Mouse (Mus musculus) heart, embryonic 15.5 days (tissue): ENCODE results near the gene Pole2. TPM values are rescaled to one million over a fixed set of nuclear protein-coding genes. Genes with fewer than 3 reads are reported as not detected.

Source experiments
- ATAC-seq: fragments of 200-750 bp; cut with Nextera tagmentation; replicated peaks from 2 replicates; pipeline ENCODE4 v1.8.0; 2017; ENCODE audit warnings: low read depth, moderate TSS enrichment; ENCODE audit not compliant: insufficient number of reproducible peaks, insufficient read depth, low FRiP score
- H3K27ac ChIP-seq: fragments of 300-500 bp; sonication (generic); 2 replicates; pipeline ENCODE4 v1.5.1; 2015; ENCODE audit warnings: mild to moderate bottlenecking, inconsistent platforms
- H3K27me3 ChIP-seq: fragments of 300-500 bp; sonication (generic); 2 replicates; pipeline ENCODE4 v1.6.1; 2015; ENCODE audit warnings: inconsistent platforms
- H3K36me3 ChIP-seq: fragments of 300-500 bp; sonication (generic); 2 replicates; pipeline ENCODE4 v1.6.1; 2015; ENCODE audit warnings: mild to moderate bottlenecking, inconsistent platforms
- H3K4me1 ChIP-seq: fragments of 300-500 bp; sonication (generic); replicated peaks from 2 replicates; pipeline ENCODE4 v1.6.1; 2015; ENCODE audit warnings: inconsistent platforms
- H3K4me2 ChIP-seq: fragments of 300-500 bp; sonication (generic); 2 replicates; pipeline ENCODE4 v1.6.1; 2015; ENCODE audit warnings: inconsistent platforms, mild to moderate bottlenecking, moderate library complexity
- H3K4me3 ChIP-seq: fragments of 300-500 bp; sonication (generic); 2 replicates; pipeline ENCODE4 v1.5.1; 2015; ENCODE audit warnings: mild to moderate bottlenecking, inconsistent platforms
- H3K9ac ChIP-seq: fragments of 300-500 bp; sonication (generic); 2 replicates; pipeline ENCODE4 v1.6.1; 2015; ENCODE audit warnings: mild to moderate bottlenecking, inconsistent platforms
- H3K9me3 ChIP-seq: fragments of 300-500 bp; sonication (generic); replicated peaks from 2 replicates; pipeline ENCODE4 v1.6.1; 2016; ENCODE audit warnings: inconsistent platforms
- WGBS: fragments of 180-500 bp; shearing (Covaris S2); methylation state at CpG from one replicate; pipeline ENCODE4 v1.1.7; 2015; ENCODE audit warnings: mixed read lengths; 5-methylcytosine and 5-hydroxymethylcytosine counted together
- polyA plus RNA-seq: library from polyadenylated mRNA; unstranded; fragments of >200 nt; fragmentation: Nextera tagmentation; extraction: Ambion mirVana; gene quantifications from 2 replicates; pipeline ENCODE4 v1.2.1, GENCODE M21; 2015

The Pole2 gene
- polyA plus RNA-seq, 1 experiment from 2014 or later: 12.7 TPM

DNA sequence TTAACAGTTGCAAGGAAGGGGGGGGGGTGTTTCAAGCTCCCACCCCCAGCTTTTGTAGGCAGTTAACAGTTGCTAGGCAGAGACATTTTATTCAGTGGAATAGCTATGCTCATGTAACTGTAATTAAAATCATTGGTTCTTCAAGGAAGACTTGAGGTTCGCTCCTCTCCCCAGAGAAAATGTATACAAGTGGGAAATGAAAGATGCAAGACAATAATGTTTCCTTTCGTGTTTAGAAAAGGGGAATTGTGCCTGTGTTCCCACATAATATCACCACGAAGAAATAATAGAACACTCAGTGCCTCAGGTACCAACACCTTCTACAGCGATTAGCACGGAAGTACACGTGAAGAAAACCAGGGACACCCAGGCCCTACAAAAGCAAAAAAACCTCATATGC lies 12.9 kb upstream of the Pole2 start, which contains the start of gene Klhdc1:
Klhdc1 (plus strand) TSS at position 301 of the 400 bp plus-strand sequence.
- no peak for ATAC-seq
- H3K4me3 ChIP-seq: peak within 1 kb of the TSS; percentile 79
- H3K4me2 ChIP-seq: peak within 1 kb of the TSS; percentile 78
- H3K27ac ChIP-seq: peak within 1 kb of the TSS; percentile 88
- H3K9ac ChIP-seq: peak within 1 kb of the TSS; percentile 93
- 67% methylated on average over 6 of the region's 6 CpGs for WGBS
- H3K27me3 ChIP-seq: no peaks in the 10 kb centered on the region
- H3K36me3 ChIP-seq: no peaks in the 10 kb centered on the region
- no peaks in the 10 kb centered on the region for H3K9me3 ChIP-seq
- peaks cover 10% of the 10 kb centered on the region; the same call in 1 of the 2 replicates for H3K4me1 ChIP-seq

DNA sequence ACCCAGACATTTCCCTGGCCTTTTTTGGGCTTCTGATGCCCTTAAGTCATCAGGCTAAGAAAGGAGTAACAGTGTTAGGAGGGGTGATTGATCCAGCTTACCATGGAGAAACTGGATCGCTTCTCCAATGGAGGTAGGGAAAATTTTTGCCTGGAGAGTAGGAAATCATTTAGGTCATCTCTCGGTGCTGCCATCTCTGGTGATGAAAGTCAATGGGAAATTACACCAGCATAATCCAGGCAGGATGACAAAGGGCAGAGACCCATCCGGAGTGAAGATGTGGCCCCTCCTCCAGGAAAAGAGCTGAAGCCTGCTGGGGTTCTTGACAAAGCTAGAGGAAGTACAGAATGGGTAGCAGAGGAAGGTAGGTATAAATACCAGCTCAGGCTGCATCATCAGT lies 10.3 kb upstream of the Pole2 start:
- WGBS: 41% methylated on average over 3 of the region's 3 CpGs
- no peak overlapping the region for H3K27ac ChIP-seq
- peaks cover 10% of the 10 kb centered on the region; the same call in 1 of the 2 replicates for H3K4me1 ChIP-seq
- H3K9me3 ChIP-seq: no peaks in the 10 kb centered on the region
- H3K36me3 ChIP-seq: no peaks in the 10 kb centered on the region
- H3K9ac ChIP-seq: no peak overlapping the region
- no peak for ATAC-seq
- no peak overlapping the region for H3K4me2 ChIP-seq
- no peaks in the 10 kb centered on the region for H3K27me3 ChIP-seq
- H3K4me3 ChIP-seq: no peak overlapping the region

DNA sequence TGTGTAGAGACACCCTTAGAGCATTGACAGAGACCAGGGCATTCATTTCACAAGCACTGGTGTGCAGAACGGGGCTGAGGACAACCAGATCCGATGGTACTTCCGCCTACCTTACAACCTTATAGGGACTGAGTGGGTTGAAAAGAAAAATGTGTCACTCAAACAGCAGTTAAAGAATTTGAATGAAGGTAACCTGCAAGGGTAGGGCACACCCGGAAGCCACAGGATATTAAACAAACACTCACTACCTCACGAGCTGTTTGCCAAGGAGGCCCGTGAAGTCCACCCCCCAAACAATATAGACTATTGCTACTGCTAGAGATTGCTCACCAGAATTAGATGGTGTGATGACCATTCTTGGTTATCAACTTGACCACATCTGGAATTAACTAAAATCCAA lies 7.8 kb upstream of the Pole2 start:
- Histone ChIP-seq H3K4me2 (no peak overlapping the region), H3K4me1 (0 out of 2 replicates have a peak, but pooled peaks cover 3% of the 10 kb centered on the region), H3K27ac (no peak overlapping the region), H3K4me3 (no peak overlapping the region), H3K36me3 (no peaks in the 10 kb centered on the region), H3K27me3 (no peaks in the 10 kb centered on the region), H3K9ac (no peak overlapping the region), H3K9me3 (no peaks in the 10 kb centered on the region)
- 81% methylated on average over 6 of the region's 6 CpGs for WGBS
- no peak for ATAC-seq

DNA sequence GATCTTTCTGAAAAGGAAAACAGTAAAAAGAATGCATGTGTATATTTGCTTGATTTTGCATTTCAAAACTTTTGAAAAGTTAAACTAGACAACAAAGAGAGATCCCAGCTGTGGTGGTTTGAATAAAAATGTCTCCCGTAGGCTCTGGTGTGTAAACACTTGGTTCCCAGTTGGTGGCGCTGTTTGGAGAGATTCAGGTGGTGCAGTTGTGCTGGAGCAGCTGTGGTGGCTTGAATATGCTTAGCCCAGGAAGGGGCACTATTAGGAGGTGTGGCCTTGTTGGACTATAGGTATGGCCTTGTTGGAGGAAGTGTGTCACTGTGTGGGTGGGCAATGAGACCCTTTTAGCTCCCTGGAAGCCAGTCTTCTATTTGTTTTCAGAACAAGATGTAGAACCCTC lies 1.3 kb upstream of the Pole2 start:
- 66% methylated on average over 2 of the region's 2 CpGs for WGBS
- ATAC-seq: no peak

DNA sequence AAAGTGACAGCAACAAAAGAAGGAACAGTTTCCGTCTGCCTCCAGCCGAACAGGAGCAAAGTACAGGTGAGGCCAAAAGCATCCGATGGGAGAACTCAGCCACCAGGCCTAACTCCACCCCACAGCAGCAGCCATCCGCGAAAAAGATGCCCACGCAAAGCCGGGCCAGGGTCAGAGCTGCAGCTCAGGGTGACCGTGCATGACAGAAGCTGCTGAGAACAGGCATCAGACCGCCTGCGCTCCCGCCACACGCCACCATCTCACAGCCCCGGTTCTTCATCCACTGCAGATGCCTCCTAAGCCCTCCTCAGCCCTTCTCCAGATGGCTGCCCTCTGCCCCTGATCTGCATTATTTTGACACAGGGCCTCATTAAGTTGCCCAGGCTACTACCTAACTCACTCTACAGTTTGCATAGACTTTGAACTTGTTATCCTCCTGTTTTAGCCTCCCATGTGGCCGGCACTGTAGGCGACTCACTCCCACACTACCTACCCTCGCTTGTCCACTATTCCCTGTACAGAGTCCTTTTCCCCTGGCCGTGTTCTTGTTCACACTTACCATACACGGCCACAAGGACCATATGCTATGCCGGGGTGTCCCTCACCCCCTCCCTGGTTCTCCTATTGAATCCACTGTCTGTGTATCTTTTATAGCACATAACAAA lies 7.2 kb downstream of the Pole2 start:
- Histone ChIP-seq H3K9me3 (no peaks in the 10 kb centered on the region), H3K27ac (no peak overlapping the region), H3K36me3 (peaks cover 26% of the 10 kb centered on the region), H3K4me1 (no peaks in the 10 kb centered on the region), H3K27me3 (no peaks in the 10 kb centered on the region), H3K9ac (no peak overlapping the region), H3K4me2 (no peak overlapping the region), H3K4me3 (no peak overlapping the region)
- ATAC-seq: no peak
- 87% methylated on average over 19 of the region's 19 CpGs for WGBS

More for the DNA sequence above, 1.3 kb upstream of the Pole2 start:
- no peaks in the 10 kb centered on the region for H3K27me3 ChIP-seq
- H3K9me3 ChIP-seq: no peaks in the 10 kb centered on the region
- H3K9ac ChIP-seq: no peak overlapping the region
- peaks cover 8% of the 10 kb centered on the region; the same call in 1 of the 2 replicates for H3K36me3 ChIP-seq
- no peak overlapping the region for H3K4me2 ChIP-seq
- H3K4me1 ChIP-seq: peaks cover 9% of the 10 kb centered on the region
- no peak overlapping the region for H3K4me3 ChIP-seq
- no peak overlapping the region for H3K27ac ChIP-seq

DNA sequence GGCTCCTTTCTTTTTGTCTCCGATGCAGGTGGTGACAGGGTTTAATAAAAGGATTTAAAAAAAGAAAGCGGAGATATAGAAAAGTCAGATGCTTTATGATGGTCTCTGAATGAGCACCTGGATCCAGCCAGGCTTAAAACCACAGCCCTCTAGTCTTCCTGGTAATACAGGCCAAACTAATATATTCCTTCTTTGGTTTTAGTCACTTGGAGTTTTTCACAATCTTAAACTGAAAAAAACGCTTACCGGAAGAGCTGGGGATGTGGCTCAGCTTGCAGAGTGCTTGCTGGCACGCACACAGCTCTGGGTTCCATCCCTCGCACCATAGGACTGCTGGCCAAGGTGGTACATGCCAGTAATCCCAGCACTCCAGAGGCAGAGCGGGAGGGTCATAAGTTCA lies 11.4 kb downstream of the Pole2 start:
- no peak overlapping the region for H3K4me3 ChIP-seq
- H3K36me3 ChIP-seq: peaks cover 46% of the 10 kb centered on the region
- 85% methylated on average over 7 of the region's 7 CpGs for WGBS

DNA sequence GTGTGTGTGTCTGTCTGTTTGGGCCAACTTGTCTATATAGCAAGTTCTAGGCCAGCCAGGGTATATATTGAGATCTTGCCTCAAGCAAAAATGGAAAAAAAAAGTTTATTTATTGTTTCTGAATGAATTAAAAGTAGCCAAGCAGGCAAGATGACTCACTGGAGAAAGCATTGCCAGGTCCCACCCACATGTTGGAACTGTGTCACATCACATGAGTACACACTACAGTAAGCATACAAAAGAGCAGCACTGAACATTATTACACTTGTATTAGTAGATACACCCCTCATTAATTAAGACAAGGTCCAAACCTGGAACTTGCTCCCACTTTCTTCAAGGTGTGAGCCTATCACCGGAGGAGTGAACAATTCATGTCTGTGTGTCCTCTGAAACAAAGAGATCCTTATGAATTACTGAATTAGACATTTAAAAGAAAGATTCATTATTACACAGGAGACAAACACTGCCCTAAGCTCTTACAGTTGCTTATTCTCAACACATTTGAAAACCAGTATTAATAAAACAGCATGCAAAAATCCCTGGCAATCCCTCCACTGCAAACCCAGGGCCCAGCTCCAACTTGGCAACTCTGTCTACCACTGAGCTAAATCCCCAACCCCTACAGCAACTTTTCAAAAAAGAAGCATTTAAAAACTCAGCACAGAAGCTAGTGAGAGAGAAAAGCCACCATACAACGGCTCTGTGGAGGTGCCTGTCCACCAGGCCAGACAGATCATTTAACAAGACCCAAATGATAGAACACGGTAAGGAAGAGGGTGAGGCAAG lies 12.8 kb downstream of the Pole2 start:
- no peak overlapping the region for H3K27ac ChIP-seq
- no peaks in the 10 kb centered on the region for H3K27me3 ChIP-seq
- 81% methylated on average over 3 of the region's 3 CpGs for WGBS
- no peak overlapping the region for H3K4me2 ChIP-seq
- no peak overlapping the region for H3K9ac ChIP-seq
- H3K4me3 ChIP-seq: no peak overlapping the region
- peaks cover 34% of the 10 kb centered on the region for H3K36me3 ChIP-seq
- H3K4me1 ChIP-seq: peaks cover 5% of the 10 kb centered on the region; the same call in 1 of the 2 replicates
- ATAC-seq: no peak
- H3K9me3 ChIP-seq: no peaks in the 10 kb centered on the region

More for the DNA sequence above, 11.4 kb downstream of the Pole2 start:
- H3K27ac ChIP-seq: no peak overlapping the region
- no peaks in the 10 kb centered on the region for H3K4me1 ChIP-seq
- H3K4me2 ChIP-seq: no peak overlapping the region
- no peak for ATAC-seq
- H3K27me3 ChIP-seq: no peaks in the 10 kb centered on the region
- H3K9me3 ChIP-seq: no peaks in the 10 kb centered on the region
- H3K9ac ChIP-seq: no peak overlapping the region

DNA sequence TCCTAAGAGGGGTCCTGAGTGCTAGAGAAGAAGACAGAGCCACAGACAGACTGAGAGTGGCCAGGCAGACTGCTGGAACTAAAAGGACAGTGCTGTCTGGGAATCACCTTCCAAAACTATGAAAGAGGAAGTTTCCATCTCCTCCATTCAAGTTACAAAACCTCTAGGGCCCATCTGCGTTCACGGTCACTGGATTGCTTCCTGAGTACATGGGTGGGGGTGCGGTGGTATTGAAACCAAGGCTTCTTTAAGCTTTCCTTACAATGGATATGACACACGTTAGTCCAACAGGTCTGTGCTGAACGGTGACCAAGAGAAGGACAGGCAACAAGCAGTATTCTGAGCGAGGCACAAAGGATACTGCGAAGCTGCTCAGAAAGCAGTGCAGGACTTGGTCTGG lies 13.6 kb downstream of the Pole2 start:
- 95% methylated on average over 7 of the region's 7 CpGs for WGBS
- no peak overlapping the region for H3K27ac ChIP-seq
- no peak overlapping the region for H3K4me3 ChIP-seq
- H3K27me3 ChIP-seq: no peaks in the 10 kb centered on the region
- no peak overlapping the region for H3K9ac ChIP-seq
- peaks cover 5% of the 10 kb centered on the region; the same call in 1 of the 2 replicates for H3K4me1 ChIP-seq
- no peak for ATAC-seq
- no peak overlapping the region for H3K4me2 ChIP-seq
- H3K36me3 ChIP-seq: peaks cover 34% of the 10 kb centered on the region
- H3K9me3 ChIP-seq: no peaks in the 10 kb centered on the region

DNA sequence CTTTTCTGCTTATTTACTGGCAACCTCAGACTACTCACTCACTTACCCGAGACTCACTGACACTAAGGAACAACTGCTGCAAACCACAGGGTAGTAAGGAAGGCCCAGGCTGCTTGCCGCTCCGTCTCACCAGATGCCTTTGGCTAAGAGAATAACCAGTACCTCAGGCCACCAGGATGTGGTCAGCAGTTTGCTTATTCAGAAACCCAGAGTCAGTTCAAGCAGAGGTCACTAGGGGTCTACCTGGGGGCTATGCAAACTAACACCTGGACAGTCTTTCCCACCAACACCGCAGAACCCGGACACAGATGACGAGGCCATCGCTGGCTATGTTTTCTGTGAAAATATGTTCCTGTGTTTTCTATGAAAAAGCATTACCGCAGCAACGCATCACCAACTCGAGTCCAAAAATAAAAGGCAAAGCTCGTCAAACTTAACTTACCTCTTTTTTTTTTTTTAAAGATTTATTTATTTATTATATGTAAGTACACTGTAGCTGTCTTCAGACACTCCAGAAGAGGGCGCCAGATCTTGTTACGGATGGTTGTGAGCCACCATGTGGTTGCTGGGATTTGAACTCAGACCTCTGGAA lies 14.7 kb downstream of the Pole2 start:
- Histone ChIP-seq H3K27me3 (no peaks in the 10 kb centered on the region), H3K4me1 (peaks cover 5% of the 10 kb centered on the region; the same call in 1 of the 2 replicates), H3K36me3 (peaks cover 39% of the 10 kb centered on the region), H3K9me3 (no peaks in the 10 kb centered on the region), H3K9ac (no peak overlapping the region), H3K4me2 (no peak overlapping the region), H3K4me3 (no peak overlapping the region), H3K27ac (no peak overlapping the region)
- ATAC-seq: no peak
- WGBS: 92% methylated on average over 13 of the region's 13 CpGs

DNA sequence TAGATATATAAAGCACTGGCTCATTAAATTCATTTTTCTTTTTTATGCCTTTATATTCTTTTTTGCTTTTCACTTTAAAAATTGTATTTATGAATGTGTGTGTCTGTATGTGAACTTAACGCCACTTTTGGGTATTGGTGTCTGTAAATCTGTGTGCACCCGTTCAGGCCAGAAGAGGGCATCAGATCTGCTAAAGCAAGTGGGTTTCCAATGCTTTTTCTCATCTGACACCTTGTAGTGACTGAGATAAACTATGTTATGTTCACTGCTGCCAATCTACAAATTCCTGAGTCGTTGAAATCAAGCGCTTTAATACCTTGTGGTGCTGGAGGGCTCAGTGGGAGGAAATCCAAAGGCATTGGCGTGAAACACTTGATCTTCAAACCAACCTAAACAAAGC lies 16.9 kb downstream of the Pole2 start:
- WGBS: 44% methylated on average over 5 of the region's 5 CpGs
- ATAC-seq: 0 out of 2 replicates have a peak, but pooled peaks have one; percentile 35
- Histone ChIP-seq H3K36me3 (peaks cover 40% of the 10 kb centered on the region), H3K27ac (0 out of 2 replicates have a peak overlapping the region, but pooled peaks have one; percentile 18), H3K9ac (no peak overlapping the region), H3K4me2 (no peak overlapping the region), H3K9me3 (no peaks in the 10 kb centered on the region), H3K4me1 (peaks cover 5% of the 10 kb centered on the region; the same call in 1 of the 2 replicates), H3K4me3 (no peak overlapping the region), H3K27me3 (no peaks in the 10 kb centered on the region)
